Mouse (Mus musculus): ENCODE measurements around the gene Tnni2.

DNA sequence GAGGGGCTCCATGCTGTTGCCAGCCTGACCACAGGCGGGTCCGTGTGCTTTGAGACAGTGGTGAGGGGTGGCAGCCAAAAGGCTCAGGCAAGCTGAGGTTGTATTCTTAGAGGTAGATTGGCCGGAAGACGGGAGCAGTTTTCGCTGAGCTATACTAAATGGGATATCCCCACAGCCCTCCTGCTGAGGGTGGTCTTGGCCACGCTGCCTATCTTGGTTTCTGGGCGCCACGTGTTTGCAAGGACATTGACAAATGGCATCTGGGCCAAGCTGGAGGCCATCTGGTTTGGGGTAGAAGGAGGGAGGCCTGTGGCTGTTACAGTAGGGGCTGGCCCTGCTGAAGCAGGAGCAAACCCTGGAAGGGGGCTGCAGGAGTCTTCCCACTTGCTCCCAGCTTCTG, 51.9 kb downstream of the Tnni2 start:
- TF ChIP-seq CTCF (IDR thresholded peaks at IDR 0.05; ENCODE audit: low read depth) (no peak), EP300 (IDR thresholded peaks at IDR 0.05; ENCODE audit: low read depth) (no peak)

Measured in heart, postnatal 0 days (tissue).